8 mouse cellular contexts compared by ENCODE assay signal in genomic region chr16:52450245-52451100, GRCm38 (mm10). TPM values are rescaled to one million over a fixed set of nuclear protein-coding genes. Genes with fewer than 3 reads are reported as not detected.
DNase-seq lines count a peak whose midpoint lies in the region; TF ChIP-seq lines count a peak whose summit lies in the region.

No protein-coding gene starts in this region.

- no peaks in the 10 kb centered on the region for H3K27me3 ChIP-seq in CH12.LX (replicated peaks)
- peaks cover 47% of the 10 kb centered on the region for H3K27me3 ChIP-seq in forebrain, embryonic 10.5 days (ENCODE audit: poor library complexity, severe bottlenecking)
- peaks cover 26% of the 10 kb centered on the region for H3K27me3 ChIP-seq in hindbrain, embryonic 10.5 days (ENCODE audit: insufficient read depth, poor library complexity, severe bottlenecking)

- peaks cover 0 to 46% of the 10 kb centered on the region in 2 experiments; a peak in 2 of 4 replicates for H3K4me1 ChIP-seq in CH12.LX (ENCODE audit: control insufficient read depth in 1 of 2, insufficient read depth in 2 of 2)
- H3K4me1 ChIP-seq in bone marrow, adult 2 months (ENCODE audit: control insufficient read depth, insufficient read depth, low read length), result no peaks in the 10 kb centered on the region
- peaks cover 52% of the 10 kb centered on the region for H3K4me1 ChIP-seq in forebrain, embryonic 10.5 days
- peaks cover 39% of the 10 kb centered on the region for H3K4me1 ChIP-seq in hindbrain, embryonic 10.5 days (replicated peaks)

- dilution Hi-C loops in CH12.LX (cut with MboI; ENCODE audit: extremely low pct_ligation_motif_present, extremely low pct_unique_long_range_greater_than_20kb, low sequenced_read_pairs), result no loop called here

- peak overlapping the region; percentile 71 for H3K27ac ChIP-seq in CH12.LX (ENCODE audit: insufficient read depth, low read depth)
- H3K27ac ChIP-seq in bone marrow, adult 2 months (ENCODE audit: control insufficient read depth, insufficient read depth, low read depth, low read length, poor library complexity), result peak overlapping the region; percentile 50
- H3K27ac ChIP-seq in forebrain, embryonic 10.5 days, result peak overlapping the region; percentile 40; the same call in 1 of the 2 replicates
- H3K27ac ChIP-seq in hindbrain, embryonic 10.5 days, result peak overlapping the region; percentile 59

- in situ Hi-C loops in CH12.LX (cut with MboI; ENCODE audit: low pct_ligation_motif_present, low pct_unique_long_range_greater_than_20kb, low sequenced_read_pairs), result loop anchor here (5.0 to 25.0 kb wide), 6 partner anchors 138 to 787 kb away; no protein-coding TSS in a partner anchor

- peak; percentile 60 for DNase-seq in CH12.LX (ENCODE audit: extremely low read depth)
- DNase-seq in forebrain, embryonic 10.5 days (ENCODE audit: extremely low spot score, low spot score), result peak; percentile 29
- DNase-seq in hindbrain, embryonic 10.5 days (ENCODE audit: low spot score), result peak; percentile 43
- peak; percentile 74 to 87 for DNase-seq in layer of hippocampus, postnatal 14 days (ENCODE audit: low spot score in 2 of 2)
- DNase-seq in lung, postnatal 10 days, result peak; percentile 65
- peak; percentile 55 for DNase-seq in retina, embryonic 14.5 days (ENCODE audit: low spot score)
- DNase-seq in adipocyte (ENCODE audit: low spot score), result no peak

- 1% methylated on average over 28 of the region's 28 CpGs for WGBS in bone marrow, adult 2 months
- under 1% methylated on average over 28 of the region's 28 CpGs for WGBS in forebrain, embryonic 10.5 days
- under 1% methylated on average over 28 of the region's 28 CpGs for WGBS in hindbrain, embryonic 10.5 days

- TF ChIP-seq CTCF in CH12.LX (conservative IDR thresholded peaks at IDR 0.05 in 1 of 2, IDR thresholded peaks at IDR 0.05 in 1 of 2; ENCODE audit: low read depth in 2 of 2, low read length in 2 of 2), result peak; percentile 2 to 27; a peak in 2 of 4 replicates
- TF ChIP-seq CTCF in bone marrow, adult 2 months (IDR thresholded peaks at IDR 0.05; ENCODE audit: control insufficient read depth, insufficient read depth, low read length), result no peak

- no peaks in the 10 kb centered on the region for H3K36me3 ChIP-seq in CH12.LX (replicated peaks in 1 of 2; ENCODE audit: control insufficient read depth in 1 of 2, insufficient read depth in 1 of 2, low read length in 1 of 2)
- no peaks in the 10 kb centered on the region for H3K36me3 ChIP-seq in forebrain, embryonic 10.5 days (replicated peaks)
- H3K36me3 ChIP-seq in hindbrain, embryonic 10.5 days, result no peaks in the 10 kb centered on the region

- peak; percentile 44; the same call in 1 of the 2 replicates for TF ChIP-seq POLR2A in CH12.LX (IDR thresholded peaks at IDR 0.05; ENCODE audit: low read depth, low read length)
- no peak for TF ChIP-seq POLR2A in bone marrow, adult 2 months (IDR thresholded peaks at IDR 0.05; ENCODE audit: borderline replicate concordance, control insufficient read depth, low read depth, low read length)

- peak; percentile 59; the same call in 1 of the 2 replicates for TF ChIP-seq EP300 in CH12.LX (IDR thresholded peaks at IDR 0.05; ENCODE audit: low read length)

- H3K9ac ChIP-seq in CH12.LX (ENCODE audit: insufficient read depth, low read depth), result peak overlapping the region; percentile 70

- peaks cover 58% of the 10 kb centered on the region for H3K79me2 ChIP-seq in CH12.LX (replicated peaks; ENCODE audit: control insufficient read depth, extremely low read depth, insufficient read depth, poor library complexity, severe bottlenecking)

- peak overlapping the region; percentile 89 to 93 (median 89) for H3K4me3 ChIP-seq in CH12.LX (replicated peaks in 1 of 3; ENCODE audit: low read depth in 2 of 3, low read length in 2 of 3, poor library complexity in 1 of 3)
- H3K4me3 ChIP-seq in bone marrow, adult 2 months (replicated peaks; ENCODE audit: control insufficient read depth, low read depth, low read length), result peak overlapping the region; percentile 88
- H3K4me3 ChIP-seq in forebrain, embryonic 10.5 days, result peak overlapping the region; percentile 60
- peak overlapping the region; percentile 61 for H3K4me3 ChIP-seq in hindbrain, embryonic 10.5 days

- H3K4me2 ChIP-seq in CH12.LX (ENCODE audit: insufficient read depth, low read depth, poor library complexity, severe bottlenecking), result peak overlapping the region; percentile 98

- H3K9me3 ChIP-seq in CH12.LX (replicated peaks; ENCODE audit: low read length), result no peaks in the 10 kb centered on the region
- H3K9me3 ChIP-seq in forebrain, embryonic 10.5 days, result no peaks in the 10 kb centered on the region
- H3K9me3 ChIP-seq in hindbrain, embryonic 10.5 days, result no peaks in the 10 kb centered on the region

- TF ChIP-seq RAD21 in CH12.LX (IDR thresholded peaks at IDR 0.05; ENCODE audit: low read depth, low read length), result no peak

TF ChIP-seq in CH12.LX, 34 proteins besides CTCF, POLR2A, EP300 and RAD21:
- TF ChIP-seq ETS1 (conservative IDR thresholded peaks at IDR 0.05; ENCODE audit: low read depth, low read length) (peak; percentile 4; the same call in 1 of the 2 replicates), CHD2 (IDR thresholded peaks at IDR 0.05; ENCODE audit: low read length) (peak; percentile 46), JUND (conservative IDR thresholded peaks at IDR 0.05; ENCODE audit: low read depth, low read length) (no peak), MYC (IDR thresholded peaks at IDR 0.05; ENCODE audit: low read depth, low read length) (peak; percentile 69; the same call in 1 of the 2 replicates), TBP (conservative IDR thresholded peaks at IDR 0.05; ENCODE audit: low read depth, low read length) (0 out of 2 replicates have a peak, but pooled peaks have one; percentile 42), MXI1 (IDR thresholded peaks at IDR 0.05; ENCODE audit: low read depth, low read length) (no peak; the same call in none of the 2 replicates), ZNF384 (IDR thresholded peaks at IDR 0.05; ENCODE audit: low read depth, low read length) (no peak), ZKSCAN1 (IDR thresholded peaks at IDR 0.05; ENCODE audit: borderline replicate concordance, low read depth, low read length) (no peak), ELF1 (IDR thresholded peaks at IDR 0.05; ENCODE audit: low read depth, low read length) (peak; percentile 13; the same call in 1 of the 2 replicates), POLR2AphosphoS2 (IDR thresholded peaks at IDR 0.05; ENCODE audit: low read depth, low read length) (no peak), CHD1 (IDR thresholded peaks at IDR 0.05; ENCODE audit: low read depth, low read length) (no peak; the same call in none of the 2 replicates), MEF2A (IDR thresholded peaks at IDR 0.05; ENCODE audit: borderline replicate concordance, low read depth, low read length) (peak; percentile 68; the same call in 1 of the 2 replicates), NRF1 (IDR thresholded peaks at IDR 0.05; ENCODE audit: low read depth, low read length) (no peak), BHLHE40 (IDR thresholded peaks at IDR 0.05; ENCODE audit: low read depth, low read length) (peak; percentile 43; the same call in 1 of the 2 replicates), NELFE (IDR thresholded peaks at IDR 0.05; ENCODE audit: low read depth, low read length) (0 out of 2 replicates have a peak, but pooled peaks have one; percentile 5), MAFK (IDR thresholded peaks at IDR 0.05; ENCODE audit: insufficient replicate concordance, low read length) (no peak), TCF12 (IDR thresholded peaks at IDR 0.05; ENCODE audit: low read depth, low read length) (peak; percentile 46), MAX (IDR thresholded peaks at IDR 0.05; ENCODE audit: low read length) (peak; percentile 64), SIN3A (IDR thresholded peaks at IDR 0.05; ENCODE audit: low read length) (0 out of 2 replicates have a peak, but pooled peaks have one; percentile 76)

RNA-seq across cellular contexts. Expression of gene Alcam, which starts 3.4 kb away (rescaled TPM):
- total RNA-seq in CH12.LX (2012; rRNA removed) (56.7 and 70.6 TPM in 2 replicates), CH12.LX (2014; rRNA removed) (26.3 and 31.5 TPM in 2 replicates)
- polyA plus RNA-seq in CH12.LX (2012; ENCODE audit: insufficient read length, low read depth), result 51.3 and 54.6 TPM in 2 replicates
- polyA plus RNA-seq in bone marrow, adult 2 months (2011; ENCODE audit: insufficient read depth, insufficient read length, low replicate concordance, missing spikeins), result 1.6 and 4.0 TPM in 2 replicates
- 5.4 and 6.5 TPM in 2 replicates for polyA plus RNA-seq in forebrain, embryonic 10.5 days (2016; fragmentation: Nextera tagmentation; extraction: Ambion mirVana)
- 16.8 and 18.2 TPM in 2 replicates for polyA plus RNA-seq in hindbrain, embryonic 10.5 days (2016; fragmentation: Nextera tagmentation; extraction: Ambion mirVana)
- 100 to 1,000 TPM; 107 to 109 TPM for total RNA-seq in layer of hippocampus, postnatal 14 days (2021)
